ENCODE assay signal across 19 mouse cellular contexts in genomic region chr6:117847772-117848171, GRCm38 (mm10). TPM values are rescaled to one million over a fixed set of nuclear protein-coding genes. Genes with fewer than 3 reads are reported as not detected.
DNase-seq lines count a peak whose midpoint lies in the region; ATAC-seq and TF ChIP-seq lines count a peak whose summit lies in the region.
"Had no signal": no experiment of that assay in that cellular context is flagged by ENCODE, and none has a peak within 500 bp of the region (broad histone marks: within the 10 kb centered on the region; RNA-seq: fewer than 3 reads in every experiment).

No protein-coding gene starts in this region.

- TF ChIP-seq RAD21 in MEL (IDR thresholded peaks at IDR 0.05; ENCODE audit: low read depth, low read length): no peak; the same call in none of the 2 replicates

- no peak overlapping the region for H3K27ac ChIP-seq in layer of hippocampus, adult 2 months
- H3K27ac ChIP-seq in MEL (ENCODE audit: control insufficient read depth, low read depth, low read length): no peak overlapping the region
- H3K27ac ChIP-seq in kidney, embryonic 16.5 days (ENCODE audit: low read length): no peak overlapping the region
- H3K27ac ChIP-seq: embryonic facial prominence, embryonic 10.5 days; hindbrain, embryonic 13.5 days; limb, embryonic 15.5 days had no signal

- H3K9me3 ChIP-seq in MEL (replicated peaks; ENCODE audit: insufficient read depth, low read length): no peaks in the 10 kb centered on the region
- H3K9me3 ChIP-seq in kidney, embryonic 16.5 days (ENCODE audit: low read length): no peaks in the 10 kb centered on the region
- H3K9me3 ChIP-seq: hindbrain, embryonic 13.5 days; limb, embryonic 15.5 days had no signal

- 98% methylated on average over 2 of the region's 2 CpGs for WGBS in kidney, embryonic 16.5 days

- no peak overlapping the region for H3K4me2 ChIP-seq in kidney, embryonic 16.5 days (replicated peaks; ENCODE audit: low read depth, low read length)
- H3K4me2 ChIP-seq: hindbrain, embryonic 13.5 days; limb, embryonic 15.5 days had no signal

- no peak for ATAC-seq in kidney, embryonic 16.5 days (ENCODE audit: low FRiP score, low TSS enrichment)

- H3K4me3 ChIP-seq in layer of hippocampus, adult 2 months: no peak overlapping the region
- H3K4me3 ChIP-seq in MEL (ENCODE audit: control insufficient read depth in 1 of 2, insufficient read depth in 1 of 2, low read depth in 2 of 2, low read length in 2 of 2): no peak overlapping the region
- no peak overlapping the region for H3K4me3 ChIP-seq in kidney, embryonic 16.5 days (ENCODE audit: low read length)
- H3K4me3 ChIP-seq: embryonic facial prominence, embryonic 10.5 days; hindbrain, embryonic 13.5 days; limb, embryonic 15.5 days; myocyte had no signal

- no peak overlapping the region for H3K9ac ChIP-seq in MEL (ENCODE audit: control insufficient read depth, low read depth, low read length, poor library complexity, severe bottlenecking)
- H3K9ac ChIP-seq in kidney, embryonic 16.5 days (replicated peaks; ENCODE audit: low read length): no peak overlapping the region
- H3K9ac ChIP-seq: hindbrain, embryonic 13.5 days; limb, embryonic 15.5 days had no signal

- H3K4me1 ChIP-seq in MEL (ENCODE audit: control insufficient read depth in 1 of 2, insufficient read depth in 2 of 2, low read length in 2 of 2): peaks cover 14 to 22% of the 10 kb centered on the region in 2 experiments
- no peaks in the 10 kb centered on the region for H3K4me1 ChIP-seq in kidney, embryonic 16.5 days (ENCODE audit: insufficient read depth, low read length)
- H3K4me1 ChIP-seq: limb, embryonic 15.5 days had no signal

- H3K79me2 ChIP-seq in MEL (ENCODE audit: control insufficient read depth, insufficient read depth, low read length, poor library complexity): no peaks in the 10 kb centered on the region

- TF ChIP-seq POLR2A in MEL (IDR thresholded peaks at IDR 0.05; ENCODE audit: control insufficient read depth in 1 of 2, insufficient read depth in 1 of 2, low read depth in 1 of 2, low read length in 2 of 2, poor library complexity in 1 of 2): no peak

- DNase-seq in layer of hippocampus, adult 2 months (ENCODE audit: low spot score in 2 of 2): no peak
- no peak for DNase-seq in layer of hippocampus, adult 11-12 months (ENCODE audit: low spot score)
- DNase-seq in A20 (ENCODE audit: low read depth, low spot score) (peak; percentile 40), MEL (ENCODE audit: low read depth, low spot score) (peak; percentile 58)
- DNase-seq in naive thymus-derived CD4-positive, alpha-beta T cell, adult 2 months (ENCODE audit: low read depth): peak; percentile 33
- DNase-seq in yolk sac, embryonic 10.5 days (ENCODE audit: low spot score): no peak
- DNase-seq: adrenal gland, postnatal 25 days; cerebellum, adult 18-20 months; heart, postnatal 10 days; kidney, adult 18-20 months; kidney, postnatal 25 days; midbrain, embryonic 14.5 days; retina, postnatal 1 day; thymus, adult 18-20 months had no signal

- H3K36me3 ChIP-seq in MEL (ENCODE audit: control insufficient read depth in 1 of 2, insufficient read depth in 2 of 2, low read length in 2 of 2): peaks cover 8 to 31% of the 10 kb centered on the region in 2 experiments; a peak in 3 of 4 replicates
- peaks cover 55% of the 10 kb centered on the region for H3K36me3 ChIP-seq in kidney, embryonic 16.5 days (ENCODE audit: insufficient read depth, low read length)

- H3K27me3 ChIP-seq in MEL (ENCODE audit: control insufficient read depth in 1 of 2, insufficient read depth in 2 of 2, low read length in 2 of 2): no peaks in the 10 kb centered on the region
- no peaks in the 10 kb centered on the region for H3K27me3 ChIP-seq in kidney, embryonic 16.5 days (ENCODE audit: insufficient read depth, low read length)
- H3K27me3 ChIP-seq: hindbrain, embryonic 13.5 days; limb, embryonic 15.5 days had no signal

- TF ChIP-seq EP300 in MEL (IDR thresholded peaks at IDR 0.05; ENCODE audit: low read depth in 1 of 2, low read length in 2 of 2): no peak

- peak; percentile 55 for TF ChIP-seq CTCF in layer of hippocampus, adult 2 months (conservative IDR thresholded peaks at IDR 0.05)
- peak in 2 of 3 experiments; percentile 15 to 40; a peak in 2 of 6 replicates for TF ChIP-seq CTCF in MEL (IDR thresholded peaks at IDR 0.05 in 2 of 3, conservative IDR thresholded peaks at IDR 0.05 in 1 of 3; ENCODE audit: control insufficient read depth in 1 of 3, insufficient read depth in 1 of 3, low read depth in 2 of 3, low read length in 3 of 3, poor library complexity in 1 of 3, severe bottlenecking in 1 of 3)

TF ChIP-seq in MEL, 35 proteins besides CTCF, POLR2A, EP300 and RAD21:
- no peak for TF ChIP-seq TCF12 (IDR thresholded peaks at IDR 0.05; ENCODE audit: low read depth, low read length)
- no peak for TF ChIP-seq ZMIZ1 (IDR thresholded peaks at IDR 0.05; ENCODE audit: low read depth, low read length)
- no peak for TF ChIP-seq HCFC1 (IDR thresholded peaks at IDR 0.05; ENCODE audit: low read depth, low read length)
- peak; percentile 83 for TF ChIP-seq ZNF384 (IDR thresholded peaks at IDR 0.05; ENCODE audit: low read depth, low read length)
- TF ChIP-seq ELF1 (IDR thresholded peaks at IDR 0.05; ENCODE audit: low read depth, low read length): no peak
- no peak for TF ChIP-seq ZC3H11A (IDR thresholded peaks at IDR 0.05; ENCODE audit: low read depth, low read length)
- TF ChIP-seq SMC3 (IDR thresholded peaks at IDR 0.05; ENCODE audit: low read depth, low read length): no peak
- no peak for TF ChIP-seq MYC (IDR thresholded peaks at IDR 0.05; ENCODE audit: low read depth, low read length)
TF ChIP-seq in MEL: peak in this region for 1.

RNA-seq across cellular contexts. Expression of gene Zfp637, which starts 6.8 kb away (rescaled TPM):
- 10 to 100 TPM; 46.5 to 52.6 TPM for total RNA-seq in layer of hippocampus, adult 2 months (2021)
- total RNA-seq in MEL (2012; rRNA removed): 41.5 and 52.4 TPM in 2 replicates
- polyA plus RNA-seq in MEL (2012; ENCODE audit: insufficient read depth in 1 of 2, insufficient read length in 2 of 2, low read depth in 1 of 2, low replicate concordance in 2 of 2, missing spikeins in 1 of 2): 10 to 100 TPM in 1 of 2 experiments, not detected in 1; 53.8 TPM
- 105 and 108 TPM in 2 replicates for polyA plus RNA-seq in kidney, embryonic 16.5 days (2015; fragmentation: Nextera tagmentation; extraction: Ambion mirVana)

RNA-seq across cellular contexts. Expression of gene Zfp239, which starts 14.1 kb away (rescaled TPM):
- 10 to 100 TPM; 35.9 to 38.4 TPM for total RNA-seq in layer of hippocampus, adult 2 months (2021)
- total RNA-seq in MEL (2012; rRNA removed): 17.9 and 20.4 TPM in 2 replicates
- polyA plus RNA-seq in MEL (2012; ENCODE audit: insufficient read depth in 1 of 2, insufficient read length in 2 of 2, low read depth in 1 of 2, low replicate concordance in 2 of 2, missing spikeins in 1 of 2): 10 to 100 TPM in 1 of 2 experiments, not detected in 1; 18.6 TPM
- 11.5 and 12.6 TPM in 2 replicates for polyA plus RNA-seq in kidney, embryonic 16.5 days (2015; fragmentation: Nextera tagmentation; extraction: Ambion mirVana)

RNA-seq across cellular contexts. Expression of gene Hnrnpf, which starts 52.4 kb away (rescaled TPM):
- 100 to 1,000 TPM; 123 TPM for total RNA-seq in layer of hippocampus, adult 2 months (2021)
- total RNA-seq in MEL (2012; rRNA removed): 868 and 882 TPM in 2 replicates
- 1,000 to 10,000 TPM in 1 of 2 experiments, 100 to 1,000 TPM in 1; 722 to 2,287 TPM for polyA plus RNA-seq in MEL (2012; ENCODE audit: insufficient read depth in 1 of 2, insufficient read length in 2 of 2, low read depth in 1 of 2, low replicate concordance in 2 of 2, missing spikeins in 1 of 2)
- polyA plus RNA-seq in kidney, embryonic 16.5 days (2015; fragmentation: Nextera tagmentation; extraction: Ambion mirVana): 793 and 842 TPM in 2 replicates

Comparison
In these comparisons a context has a peak if more than half of its experiments do, and no peak if none do; other contexts are left out.
1. DNase-seq: peak in A20 (single experiment), MEL (single experiment) and naive thymus-derived CD4-positive, alpha-beta T cell, adult 2 months (single experiment); none in layer of hippocampus, adult 2 months (0 of 2), layer of hippocampus, adult 11-12 months (single experiment) and yolk sac, embryonic 10.5 days (single experiment).